Mouse (Mus musculus) lung, adult 2 months (tissue): ENCODE data around the gene Rnf133. TPM values are rescaled to one million over a fixed set of nuclear protein-coding genes. Genes with fewer than 3 reads are reported as not detected.

ENCODE experiments used
- DNase-seq: peaks from one replicate; pipeline ENCODE4 v3.0.0; 2022
- H3K4me1 ChIP-seq: fragments of 200-500 bp; 2 replicates; pipeline ENCODE4 v1.6.1; 2011; ENCODE audit warnings: low read length; ENCODE audit not compliant: control insufficient read depth, insufficient read depth
- H3K4me3 ChIP-seq: fragments of 200-500 bp; replicated peaks from 2 replicates; pipeline ENCODE3; 2011; ENCODE audit warnings: low read depth, mild to moderate bottlenecking, control low read depth, low read length; ENCODE audit errors: extremely low read depth
- CTCF ChIP-seq: fragments of 200-500 bp; IDR thresholded peaks from 2 replicates; pipeline ENCODE4 v1.5.1; 2011; ENCODE audit warnings: mild to moderate bottlenecking, low read length, control low read depth; ENCODE audit not compliant: insufficient read depth
- POLR2A ChIP-seq: fragments of 200-500 bp; IDR thresholded peaks from 2 replicates; pipeline ENCODE4 v1.6.1; 2011; ENCODE audit warnings: low read depth, mild to moderate bottlenecking, control low read depth, low read length, borderline replicate concordance; ENCODE audit errors: extremely low read depth
- WGBS: fragments of 180-500 bp; shearing (Covaris S2); methylation state at CpG from one replicate; pipeline ENCODE4 v1.1.7; 2018; 5-methylcytosine and 5-hydroxymethylcytosine counted together
- polyA plus RNA-seq: library from polyadenylated mRNA; depleted of rRNA; stranded (reverse); fragments of >200 nt; gene quantifications from 2 replicates; pipeline ENCODE4 v1.2.3, GENCODE M21; 2012; rRNA removed

Gene Rnf133
- not detected in 2 replicates for polyA plus RNA-seq

- no peak for DNase-seq
- Histone ChIP-seq H3K4me3 (no peak within 1 kb of the TSS), H3K4me1 (peaks cover 6% of the 10 kb centered on the region)
- no peak for TF ChIP-seq CTCF
- TF ChIP-seq POLR2A = no peak
- WGBS = 74% methylated on average over 2 of the region's 2 CpGs
Observed at GRCm38 (mm10) chr6:23650205-23650604, at the start of gene Rnf133. Rnf133 (minus strand) TSS chr6:23650305.

DNA sequence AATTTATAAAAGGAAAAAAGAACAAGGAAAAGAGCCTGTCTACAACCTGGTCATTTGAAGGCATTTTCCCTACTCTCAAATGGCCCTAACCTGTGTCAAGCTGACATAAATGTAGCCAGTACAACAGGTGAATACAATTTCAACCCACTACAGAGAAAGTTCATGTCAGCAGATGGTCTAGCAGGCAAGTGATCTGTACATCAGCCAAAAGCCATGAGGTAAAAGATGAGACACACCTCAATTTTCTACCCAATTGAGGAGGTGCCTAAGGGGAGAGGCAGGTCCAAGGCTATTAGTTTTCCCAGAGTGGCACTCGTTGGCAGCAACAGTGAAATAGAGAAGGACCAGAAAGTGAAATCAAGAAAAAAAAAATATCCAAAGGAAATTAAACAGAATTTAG lies 28.1 kb upstream of the Rnf133 start:
- 52% methylated on average over 1 of the region's 1 CpGs for WGBS
- TF ChIP-seq POLR2A (no peak), CTCF (no peak)
- DNase-seq = no peak

DNA sequence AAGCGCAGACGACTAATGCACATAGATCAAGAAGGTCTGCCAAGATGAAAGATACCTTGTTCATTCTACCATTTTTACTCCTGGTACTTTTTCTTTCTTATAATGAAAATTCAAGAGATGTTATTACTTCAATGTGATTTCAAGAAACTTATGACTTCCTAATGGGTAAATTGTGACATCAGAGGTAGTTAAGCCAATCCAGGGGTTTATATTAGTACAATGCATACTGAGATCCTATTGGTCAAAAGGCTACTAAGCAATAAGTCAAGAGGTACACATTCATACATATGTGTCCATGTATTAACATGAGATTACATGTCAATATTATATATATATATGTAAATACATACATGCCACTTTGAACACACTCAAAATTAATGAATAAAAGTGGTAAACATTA lies 4.9 kb upstream of the Rnf133 start, which contains the start of gene Rnf148:
Rnf148 (minus strand) TSS at position 101 of the 400 bp plus-strand sequence.
- TF ChIP-seq POLR2A (no peak), CTCF (no peak)
- H3K4me3 ChIP-seq = no peak within 1 kb of the TSS
- WGBS = 82% methylated on average over 2 of the region's 2 CpGs

More for the DNA sequence above, 28.1 kb upstream of the Rnf133 start:
- H3K4me3 ChIP-seq = no peak overlapping the region
- no peaks in the 10 kb centered on the region for H3K4me1 ChIP-seq

GRCm38 (mm10) chr6:23648732-23649131 lies 1.4 kb downstream of the Rnf133 start:
- no peak for DNase-seq
- WGBS = 30% methylated on average over 8 of the region's 8 CpGs
- Histone ChIP-seq H3K4me1 (peaks cover 6% of the 10 kb centered on the region), H3K4me3 (no peak overlapping the region)
- no peak for TF ChIP-seq POLR2A
- TF ChIP-seq CTCF = no peak

More for the DNA sequence above, 4.9 kb upstream of the Rnf133 start, which contains the start of gene Rnf148:
- H3K4me1 ChIP-seq = no peaks in the 10 kb centered on the region
- no peak for DNase-seq

DNA sequence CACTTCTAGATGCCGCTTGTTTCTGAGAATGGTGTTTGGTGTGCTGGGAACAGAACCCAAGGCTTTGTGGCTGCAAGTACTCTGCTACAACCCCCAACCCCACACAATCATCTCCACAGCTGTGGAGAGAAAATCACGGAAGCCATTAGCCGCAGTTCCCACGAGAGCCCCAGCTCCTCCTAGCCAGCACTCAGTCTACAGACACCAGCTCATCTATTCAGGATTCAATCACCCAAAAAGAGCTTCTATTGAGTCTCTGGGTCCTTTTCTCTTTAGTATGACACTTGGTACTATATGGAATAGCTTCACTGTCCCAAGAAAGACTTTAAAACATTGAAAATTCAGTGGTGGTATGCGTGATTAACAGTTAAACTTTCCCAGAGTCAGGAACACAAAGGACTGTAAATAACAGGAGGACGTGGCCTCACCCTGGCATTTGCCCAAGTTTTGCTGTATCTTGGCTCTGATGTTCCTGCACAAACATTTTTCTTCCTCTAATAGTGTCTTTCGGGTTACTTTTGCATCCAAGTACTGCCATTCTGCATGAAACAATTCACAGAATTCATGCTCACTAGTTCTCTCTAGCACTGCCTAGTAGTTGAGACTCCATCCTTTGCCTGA lies 2.4 kb downstream of the Rnf133 start:
- 44% methylated on average over 7 of the region's 7 CpGs for WGBS
- H3K4me1 ChIP-seq = peaks cover 6% of the 10 kb centered on the region
- TF ChIP-seq POLR2A (no peak), CTCF (no peak)
- H3K4me3 ChIP-seq = no peak overlapping the region
- DNase-seq = no peak

DNA sequence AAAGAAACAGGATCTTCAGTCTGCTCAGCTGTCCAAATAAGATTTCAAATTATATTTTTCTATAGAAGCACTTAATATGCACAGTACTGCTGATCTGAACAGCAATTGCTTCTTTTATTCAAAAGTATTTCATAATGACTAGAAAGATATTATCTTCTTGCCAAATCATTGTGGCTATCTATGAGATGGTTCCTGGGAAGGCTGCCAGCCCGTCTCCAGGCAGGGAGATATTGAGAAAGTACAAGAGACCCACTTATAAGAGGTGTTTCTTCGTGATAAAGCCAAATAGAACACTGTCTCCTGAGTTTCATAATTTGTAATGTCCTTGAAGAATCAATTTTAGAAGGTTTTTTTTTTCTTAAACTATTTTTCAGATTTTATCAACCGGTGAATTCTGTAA lies 13.0 kb downstream of the Rnf133 start:
- no peak for TF ChIP-seq CTCF
- TF ChIP-seq POLR2A = no peak
- WGBS = 46% methylated on average over 3 of the region's 3 CpGs
- no peak for DNase-seq
- Histone ChIP-seq H3K4me3 (no peak overlapping the region), H3K4me1 (no peaks in the 10 kb centered on the region; the same call in 1 of the 2 replicates)

GRCm38 (mm10) chr6:23635208-23635607 lies 14.9 kb downstream of the Rnf133 start:
- DNase-seq = no peak
- Histone ChIP-seq H3K4me3 (no peak overlapping the region), H3K4me1 (peaks cover 2% of the 10 kb centered on the region)
- TF ChIP-seq POLR2A (no peak), CTCF (no peak)
- 88% methylated on average over 3 of the region's 3 CpGs for WGBS

- no peak for DNase-seq
- Histone ChIP-seq H3K4me1 (peaks cover 2% of the 10 kb centered on the region), H3K4me3 (no peak overlapping the region)
- WGBS = 89% methylated on average over 9 of the region's 9 CpGs
- TF ChIP-seq CTCF (no peak), POLR2A (no peak)
Observed at GRCm38 (mm10) chr6:23634016-23634415, 16.1 kb downstream of the Rnf133 start.

DNA sequence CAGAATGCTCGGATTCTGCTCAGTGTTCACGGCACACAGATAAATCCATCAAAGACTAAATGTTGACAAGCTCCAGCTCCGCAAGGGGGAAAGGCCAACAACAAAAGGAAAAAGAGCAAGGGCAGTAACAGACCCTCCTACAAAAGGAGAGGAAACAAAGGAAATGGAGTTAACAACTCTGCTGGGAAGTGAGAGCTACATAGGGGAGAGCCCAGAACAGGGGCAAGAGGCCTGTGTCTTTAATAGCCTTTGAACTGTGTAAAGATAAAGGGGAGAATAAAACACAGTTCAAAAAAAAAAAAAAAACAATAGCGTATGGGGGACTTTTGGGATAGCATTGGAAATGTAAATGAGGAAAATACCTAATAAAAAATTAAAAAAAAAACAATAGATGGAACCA lies 19.6 kb downstream of the Rnf133 start:
- Histone ChIP-seq H3K4me1 (peaks cover 2% of the 10 kb centered on the region), H3K4me3 (no peak overlapping the region)
- no peak for DNase-seq
- WGBS = 50% methylated on average over 4 of the region's 4 CpGs
- TF ChIP-seq POLR2A (no peak), CTCF (no peak)

Other genes starting within 250 kb of the Rnf133 start
- not detected in 2 replicates for gene Rnf148, start 4.8 kb upstream of the Rnf133 start, polyA plus RNA-seq
- gene Cadps2, start 189.1 kb upstream of the Rnf133 start, polyA plus RNA-seq = 9.1 and 10.1 TPM in 2 replicates